Mouse (Mus musculus) thymus, adult 18-20 months (tissue): ENCODE measurements at regions not wholly inside any gene's neighbourhood (a gene's known extent, or its start where the extent isn't known, plus 50 kb on each side); places are given as distances from the start of the nearest gene placed in this dataset.

ENCODE experiments used
- DNase-seq, 2 experiments: peaks; one replicate each; pipeline ENCODE4 v3.0.0; 2022; ENCODE audit warnings: mixed read lengths in 2 of 2

GRCm38 (mm10) chr9:118416032-118416431 lies 62.0 kb upstream of the Eomes start:
- no peak for DNase-seq

GRCm38 (mm10) chr9:118416475-118416874 lies 61.5 kb upstream of the Eomes start:
- no peak for DNase-seq

- no peak for DNase-seq
Measured at GRCm38 (mm10) chr9:118424344-118424743, 53.7 kb upstream of the Eomes start.
